Mouse (Mus musculus) spleen, adult 2 months (tissue): ENCODE measurements around the gene Cacnb2.

ENCODE experiments used
- CTCF ChIP-seq: fragments of 200-500 bp; IDR thresholded peaks from 2 replicates; pipeline ENCODE4 v1.5.1; 2011; ENCODE audit warnings: mild to moderate bottlenecking, inconsistent platforms; ENCODE audit not compliant: insufficient read depth, insufficient read length, insufficient replicate concordance; ENCODE audit errors: extremely low read depth
- POLR2A ChIP-seq: fragments of 200-500 bp; IDR thresholded peaks from 2 replicates; pipeline ENCODE4 v1.6.1; 2011; ENCODE audit warnings: low read depth, low read length, inconsistent platforms

- TF ChIP-seq POLR2A (no peak), CTCF (no peak)
These were observed 1.2 kb downstream of the Cacnb2 start for GRCm38 (mm10) chr2:14603784-14604781.
